Mouse (Mus musculus): ENCODE measurements around the gene Tstd1. TPM values are rescaled to one million over a fixed set of nuclear protein-coding genes. Genes with fewer than 3 reads are reported as not detected.

Tstd1 gene
- total and polyA plus RNA-seq, 2 experiments from 2014 or later: 2.3 TPM; not detected in 1

- Histone ChIP-seq H3K4me2 (ENCODE audit: low read depth, low read length) (peak overlapping the region; percentile 71), H3K9ac (replicated peaks; ENCODE audit: low read length) (peak overlapping the region; percentile 92), H3K4me3 (ENCODE audit: low read length) (peak overlapping the region; percentile 87), H3K36me3 (ENCODE audit: insufficient read depth, low read length) (peaks cover 18% of the 10 kb centered on the region), H3K27me3 (ENCODE audit: insufficient read depth, low read length) (no peaks in the 10 kb centered on the region), H3K4me1 (ENCODE audit: insufficient read depth, low read length) (peaks cover 4% of the 10 kb centered on the region; the same call in 1 of the 2 replicates), H3K27ac (peak overlapping the region; percentile 96), H3K9me3 (ENCODE audit: low read length) (no peaks in the 10 kb centered on the region)
- WGBS: under 1% methylated on average over 20 of the region's 20 CpGs
- peak; percentile 54 for TF ChIP-seq CTCF (IDR thresholded peaks at IDR 0.05; ENCODE audit: low read depth)
- peak; percentile 41 for ATAC-seq
- peak; percentile 78 for DNase-seq (ENCODE audit: low spot score)
Measured at GRCm38 (mm10) chr1:171412001-171412441, 6.7 kb upstream of the Tstd1 start.

DNA sequence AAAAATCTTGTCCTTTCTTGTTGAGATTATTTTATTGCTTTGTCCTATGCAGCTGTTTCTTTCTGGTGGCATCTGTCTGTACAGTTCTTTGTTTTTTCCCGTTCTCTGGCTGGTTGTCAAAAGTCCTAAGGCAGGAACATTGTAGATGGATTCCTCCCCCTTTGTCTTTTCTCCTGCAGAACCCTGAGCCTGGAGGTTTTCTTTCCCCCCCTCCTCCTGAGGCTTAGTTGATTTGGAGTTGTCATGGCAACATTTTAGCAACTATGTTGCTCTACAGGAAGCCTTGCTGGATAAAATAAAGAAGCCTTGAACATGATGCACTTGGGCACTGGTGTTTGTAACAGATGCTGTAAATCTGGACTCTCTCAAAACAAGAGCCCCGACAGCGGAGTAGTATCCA is 6.2 kb upstream of the Tstd1 start:
- Histone ChIP-seq H3K4me3 (ENCODE audit: low read length) (peak overlapping the region; percentile 87), H3K9ac (replicated peaks; ENCODE audit: low read length) (peak overlapping the region; percentile 92), H3K27ac (peak overlapping the region; percentile 96), H3K4me2 (ENCODE audit: low read depth, low read length) (peak overlapping the region; percentile 71), H3K36me3 (ENCODE audit: insufficient read depth, low read length) (peaks cover 18% of the 10 kb centered on the region), H3K9me3 (ENCODE audit: low read length) (no peaks in the 10 kb centered on the region), H3K27me3 (ENCODE audit: insufficient read depth, low read length) (no peaks in the 10 kb centered on the region), H3K4me1 (ENCODE audit: insufficient read depth, low read length) (peaks cover 4% of the 10 kb centered on the region; the same call in 1 of the 2 replicates)
- 13% methylated on average over 3 of the region's 3 CpGs for WGBS
- no peak for ATAC-seq
- peak; percentile 68 for DNase-seq (ENCODE audit: low spot score)
- TF ChIP-seq CTCF (IDR thresholded peaks at IDR 0.05; ENCODE audit: low read depth): no peak

DNA sequence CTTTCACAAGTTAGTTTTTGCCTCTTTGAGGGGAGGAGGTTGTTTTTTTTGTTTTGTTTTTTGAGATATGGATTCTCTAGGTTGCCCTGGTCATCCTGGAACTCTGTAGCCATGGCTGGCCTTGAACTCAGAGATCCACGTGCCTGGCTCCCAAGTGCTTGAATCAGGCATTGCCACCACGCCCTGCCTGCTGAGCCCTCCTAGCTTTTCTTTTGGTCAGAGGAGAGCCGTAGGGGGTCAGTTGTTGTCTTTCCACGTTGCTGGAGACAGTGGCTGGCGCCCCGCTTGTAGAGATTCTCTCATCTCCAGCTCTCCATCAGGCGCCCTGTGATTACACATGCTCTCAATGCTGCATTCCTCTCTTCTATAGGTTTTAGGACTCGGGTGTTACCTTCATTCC is 5.1 kb upstream of the Tstd1 start:
- Histone ChIP-seq H3K9me3 (ENCODE audit: low read length) (no peaks in the 10 kb centered on the region), H3K27ac (no peak overlapping the region), H3K27me3 (ENCODE audit: insufficient read depth, low read length) (no peaks in the 10 kb centered on the region), H3K36me3 (ENCODE audit: insufficient read depth, low read length) (peaks cover 28% of the 10 kb centered on the region), H3K4me2 (ENCODE audit: low read depth, low read length) (peak overlapping the region; percentile 71; the same call in 1 of the 2 replicates), H3K4me1 (ENCODE audit: insufficient read depth, low read length) (peaks cover 4% of the 10 kb centered on the region; the same call in 1 of the 2 replicates), H3K4me3 (ENCODE audit: low read length) (no peak overlapping the region), H3K9ac (replicated peaks; ENCODE audit: low read length) (no peak overlapping the region)
- 73% methylated on average over 8 of the region's 8 CpGs for WGBS
- no peak for DNase-seq (ENCODE audit: low spot score)
- no peak for ATAC-seq
- TF ChIP-seq CTCF (IDR thresholded peaks at IDR 0.05; ENCODE audit: low read depth): no peak

DNA sequence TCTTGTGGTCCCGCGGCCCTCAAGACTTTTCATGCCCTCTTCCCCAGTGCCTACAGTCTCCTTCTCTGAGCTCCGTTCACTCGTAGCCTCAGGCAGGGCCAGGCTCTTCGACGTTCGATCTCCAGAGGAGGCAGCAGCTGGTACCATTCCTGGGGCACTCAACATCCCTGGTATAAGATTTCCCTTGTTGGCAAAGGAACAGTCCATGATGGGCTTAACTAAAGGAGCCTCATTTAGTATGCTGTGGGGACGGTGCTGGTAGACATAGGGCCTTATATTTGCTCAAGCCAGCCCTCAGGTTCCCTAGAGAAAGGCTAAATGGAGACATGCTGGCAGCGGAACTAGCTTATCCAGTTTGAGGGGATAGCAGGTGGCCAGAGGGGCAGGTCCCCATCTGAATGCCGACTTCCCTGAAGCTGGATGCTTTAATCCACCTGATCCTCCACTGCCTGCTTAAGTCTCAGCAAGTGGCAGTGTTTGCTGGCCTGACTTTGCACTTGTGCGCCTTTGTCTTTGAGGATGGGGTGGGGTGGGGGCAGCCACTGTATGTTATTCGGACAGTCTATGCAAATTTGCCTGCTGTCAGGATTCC is 715 bp downstream of the Tstd1 start:
- peaks cover 28% of the 10 kb centered on the region for H3K36me3 ChIP-seq (ENCODE audit: insufficient read depth, low read length)
- peak; percentile 55 for ATAC-seq
- no peak for TF ChIP-seq CTCF (IDR thresholded peaks at IDR 0.05; ENCODE audit: low read depth)
- no peak overlapping the region for H3K4me2 ChIP-seq (ENCODE audit: low read depth, low read length)
- H3K9me3 ChIP-seq (ENCODE audit: low read length): no peaks in the 10 kb centered on the region
- H3K27me3 ChIP-seq (ENCODE audit: insufficient read depth, low read length): no peaks in the 10 kb centered on the region
- H3K4me3 ChIP-seq (ENCODE audit: low read length): no peak overlapping the region
- peak; percentile 34 for DNase-seq (ENCODE audit: low spot score)
- H3K4me1 ChIP-seq (ENCODE audit: insufficient read depth, low read length): no peaks in the 10 kb centered on the region
- WGBS: 30% methylated on average over 12 of the region's 12 CpGs
- peak overlapping the region; percentile 36; the same call in 1 of the 2 replicates for H3K27ac ChIP-seq
- no peak overlapping the region for H3K9ac ChIP-seq (replicated peaks; ENCODE audit: low read length)

DNA sequence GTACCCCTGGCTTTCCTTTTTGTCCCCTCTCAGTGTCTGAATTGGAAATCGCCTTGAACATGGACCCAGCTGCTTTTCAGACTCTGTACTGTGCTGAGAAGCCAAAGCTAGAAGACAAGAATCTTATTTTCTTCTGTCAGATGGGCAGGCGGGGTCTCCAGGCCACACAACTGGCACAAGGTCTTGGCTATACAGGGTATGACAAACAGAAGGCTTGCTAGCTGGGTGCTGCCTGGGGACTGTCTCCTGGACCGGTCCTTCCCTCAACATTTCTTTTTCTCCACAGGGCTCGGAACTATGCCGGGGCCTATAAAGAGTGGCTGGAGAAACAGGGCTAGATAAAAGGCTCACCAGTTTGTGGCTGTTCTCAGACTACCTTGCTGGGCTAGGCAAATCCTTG is 1.2 kb downstream of the Tstd1 start:
- WGBS: 56% methylated on average over 5 of the region's 5 CpGs
- no peaks in the 10 kb centered on the region for H3K4me1 ChIP-seq (ENCODE audit: insufficient read depth, low read length)
- H3K9ac ChIP-seq (replicated peaks; ENCODE audit: low read length): no peak overlapping the region
- ATAC-seq (peak; percentile 36), DNase-seq (ENCODE audit: low spot score) (no peak)
- peaks cover 28% of the 10 kb centered on the region for H3K36me3 ChIP-seq (ENCODE audit: insufficient read depth, low read length)
- H3K4me2 ChIP-seq (ENCODE audit: low read depth, low read length): no peak overlapping the region
- no peak overlapping the region for H3K4me3 ChIP-seq (ENCODE audit: low read length)
- no peaks in the 10 kb centered on the region for H3K27me3 ChIP-seq (ENCODE audit: insufficient read depth, low read length)
- TF ChIP-seq CTCF (IDR thresholded peaks at IDR 0.05; ENCODE audit: low read depth): no peak
- H3K27ac ChIP-seq: peak overlapping the region; percentile 36; the same call in 1 of the 2 replicates
- no peaks in the 10 kb centered on the region for H3K9me3 ChIP-seq (ENCODE audit: low read length)

DNA sequence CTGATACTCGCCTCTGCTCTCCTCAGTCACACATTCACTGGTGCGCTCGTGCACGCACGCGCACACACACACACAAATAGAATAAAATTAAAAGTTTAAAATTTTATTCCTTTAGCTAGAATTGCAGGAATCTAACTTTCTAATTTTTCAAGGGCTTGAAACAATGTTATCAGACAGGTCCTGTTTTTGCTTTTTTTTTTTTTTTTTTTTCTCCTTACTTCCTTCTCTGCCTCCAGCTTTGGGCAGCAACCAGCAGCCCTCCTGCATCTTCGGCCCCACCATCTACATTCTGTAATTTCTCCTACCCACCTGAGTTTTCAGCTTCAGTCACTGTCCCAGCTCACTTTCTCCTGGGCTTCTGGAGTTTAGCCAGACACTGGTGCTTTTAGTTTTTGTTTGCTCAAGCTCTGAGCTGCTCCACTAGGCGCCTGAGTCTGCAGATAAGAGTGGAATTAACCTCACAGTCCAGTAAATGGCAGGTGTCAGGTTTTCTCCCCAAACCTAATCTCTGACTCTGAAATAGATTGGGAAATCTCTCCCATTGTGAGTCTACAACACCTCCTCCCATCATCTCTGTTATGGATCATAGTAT is 3.9 kb downstream of the Tstd1 start:
- Histone ChIP-seq H3K36me3 (ENCODE audit: insufficient read depth, low read length) (peaks cover 9% of the 10 kb centered on the region), H3K27ac (no peak overlapping the region), H3K27me3 (ENCODE audit: insufficient read depth, low read length) (no peaks in the 10 kb centered on the region), H3K4me2 (ENCODE audit: low read depth, low read length) (no peak overlapping the region), H3K9me3 (ENCODE audit: low read length) (no peaks in the 10 kb centered on the region), H3K4me1 (ENCODE audit: insufficient read depth, low read length) (no peaks in the 10 kb centered on the region), H3K9ac (replicated peaks; ENCODE audit: low read length) (no peak overlapping the region), H3K4me3 (ENCODE audit: low read length) (no peak overlapping the region)
- TF ChIP-seq CTCF (IDR thresholded peaks at IDR 0.05; ENCODE audit: low read depth): no peak
- ATAC-seq (no peak), DNase-seq (ENCODE audit: low spot score) (no peak)
- 87% methylated on average over 8 of the region's 8 CpGs for WGBS

- no peak overlapping the region for H3K9ac ChIP-seq (replicated peaks; ENCODE audit: low read length)
- TF ChIP-seq CTCF (IDR thresholded peaks at IDR 0.05; ENCODE audit: low read depth): no peak
- DNase-seq (ENCODE audit: low spot score) (no peak), ATAC-seq (no peak)
- no peak overlapping the region for H3K4me2 ChIP-seq (ENCODE audit: low read depth, low read length)
- no peak overlapping the region for H3K4me3 ChIP-seq (ENCODE audit: low read length)
- no peaks in the 10 kb centered on the region for H3K27me3 ChIP-seq (ENCODE audit: insufficient read depth, low read length)
- 74% methylated on average over 5 of the region's 5 CpGs for WGBS
- no peak overlapping the region for H3K27ac ChIP-seq
- no peaks in the 10 kb centered on the region; the same call in 1 of the 2 replicates for H3K36me3 ChIP-seq (ENCODE audit: insufficient read depth, low read length)
- no peaks in the 10 kb centered on the region for H3K4me1 ChIP-seq (ENCODE audit: insufficient read depth, low read length)
- peaks cover 3% of the 10 kb centered on the region; the same call in 1 of the 2 replicates for H3K9me3 ChIP-seq (ENCODE audit: low read length)
Measured at GRCm38 (mm10) chr1:171424638-171425037, 6.0 kb downstream of the Tstd1 start.
